Mouse (Mus musculus) macrophage (primary cell): ENCODE measurements around the gene Cpt2. TPM values are rescaled to one million over a fixed set of nuclear protein-coding genes. Genes with fewer than 3 reads are reported as not detected.

Experiments
- H3K27ac ChIP-seq: fragments of 350-480 bp; formaldehyde crosslinking; 2 replicates; pipeline ENCODE4 v1.9.0; 2021
- H3K36me3 ChIP-seq: fragments of 350-480 bp; formaldehyde crosslinking; 2 replicates; pipeline ENCODE4 v1.9.0; 2021; ENCODE audit errors: inconsistent target
- H3K4me3 ChIP-seq: fragments of 350-480 bp; formaldehyde crosslinking; 2 replicates; pipeline ENCODE4 v1.9.0; 2021; ENCODE audit errors: inconsistent target
- H3K79me2 ChIP-seq: fragments of 350-480 bp; formaldehyde crosslinking; 2 replicates; pipeline ENCODE4 v1.9.0; 2021; ENCODE audit errors: inconsistent target
- WGBS: methylation state at CpG from one replicate; pipeline ENCODE4 v1.1.7; 2026; ENCODE audit warnings: inconsistent platforms; ENCODE audit not compliant: missing documents; 5-methylcytosine and 5-hydroxymethylcytosine counted together
- polyA plus RNA-seq: library from polyadenylated mRNA; stranded (reverse); fragments of 250-400 nt; gene quantifications from 3 replicates; pipeline ENCODE4 v1.2.4, GENCODE M21; 2018; ENCODE audit warnings: inconsistent platforms

Cpt2 gene
- polyA plus RNA-seq, 1 experiment from 2014 or later: 16.7 TPM

DNA sequence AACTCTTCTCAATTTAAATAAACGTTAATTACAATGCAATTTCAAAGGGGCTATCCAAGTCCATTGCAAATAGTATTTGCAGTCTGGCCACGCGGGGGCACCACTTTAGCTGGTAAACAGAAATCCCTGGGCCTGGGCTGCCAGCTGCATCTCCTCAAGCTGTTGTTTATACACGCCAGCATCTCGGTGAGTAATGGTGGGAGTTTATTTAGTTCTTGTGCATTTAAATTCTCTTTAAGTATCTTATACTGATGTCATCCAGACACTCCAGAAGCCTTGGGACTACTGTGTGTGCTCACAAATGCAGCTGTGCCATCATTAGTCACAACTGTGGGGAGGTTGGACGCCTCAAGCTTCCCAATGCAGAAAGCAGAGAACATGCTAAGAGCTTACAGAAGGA is 13.9 kb upstream of the Cpt2 start:
- no peaks in the 10 kb centered on the region for H3K36me3 ChIP-seq
- 27% methylated on average over 6 of the region's 6 CpGs for WGBS
- H3K4me3 ChIP-seq: no peak overlapping the region
- no peak overlapping the region for H3K27ac ChIP-seq
- H3K79me2 ChIP-seq: no peaks in the 10 kb centered on the region

DNA sequence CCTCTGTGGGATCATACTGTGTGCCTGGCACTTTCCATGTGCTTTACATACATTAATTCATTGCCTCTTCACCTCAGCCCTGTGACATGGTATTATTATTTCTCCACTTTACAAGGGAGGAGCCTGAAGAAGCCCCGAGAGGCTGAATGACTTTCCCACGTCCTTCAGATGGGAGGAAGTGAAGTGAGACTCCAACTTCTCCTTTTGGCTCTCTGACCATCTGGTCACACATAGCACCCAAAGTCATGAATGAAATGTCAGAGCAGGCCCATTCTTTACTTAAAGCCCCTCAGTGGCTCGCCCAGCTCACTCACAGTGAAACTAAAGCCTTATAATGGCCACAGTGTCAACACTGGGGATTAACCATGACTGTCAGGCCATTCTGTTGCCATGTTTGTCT is 11.8 kb upstream of the Cpt2 start:
- H3K4me3 ChIP-seq: no peak overlapping the region
- H3K27ac ChIP-seq: no peak overlapping the region
- H3K36me3 ChIP-seq: no peaks in the 10 kb centered on the region
- 9% methylated on average over 3 of the region's 3 CpGs for WGBS
- no peaks in the 10 kb centered on the region for H3K79me2 ChIP-seq

DNA sequence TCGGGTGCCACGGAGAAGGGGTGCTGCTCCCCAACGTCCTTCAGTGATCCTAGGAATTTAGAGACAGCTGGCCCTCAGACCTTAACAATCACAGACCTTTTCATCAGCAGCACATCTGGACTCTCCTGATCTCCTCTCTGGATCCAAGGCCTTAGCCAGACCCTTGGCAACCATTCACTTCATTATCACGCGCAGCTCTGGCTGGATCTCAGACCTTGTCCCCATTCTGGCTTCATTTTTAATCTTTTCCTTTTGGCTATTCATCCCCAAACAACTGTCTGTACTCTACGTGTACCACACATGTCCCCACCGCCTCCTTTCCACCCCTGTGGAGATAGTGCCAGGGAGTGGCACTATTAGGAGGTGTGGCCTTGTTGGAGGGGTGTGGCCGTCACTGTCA is 9.8 kb upstream of the Cpt2 start:
- Histone ChIP-seq H3K79me2 (no peaks in the 10 kb centered on the region), H3K4me3 (no peak overlapping the region), H3K27ac (no peak overlapping the region), H3K36me3 (no peaks in the 10 kb centered on the region)
- WGBS: 90% methylated on average over 8 of the region's 8 CpGs

DNA sequence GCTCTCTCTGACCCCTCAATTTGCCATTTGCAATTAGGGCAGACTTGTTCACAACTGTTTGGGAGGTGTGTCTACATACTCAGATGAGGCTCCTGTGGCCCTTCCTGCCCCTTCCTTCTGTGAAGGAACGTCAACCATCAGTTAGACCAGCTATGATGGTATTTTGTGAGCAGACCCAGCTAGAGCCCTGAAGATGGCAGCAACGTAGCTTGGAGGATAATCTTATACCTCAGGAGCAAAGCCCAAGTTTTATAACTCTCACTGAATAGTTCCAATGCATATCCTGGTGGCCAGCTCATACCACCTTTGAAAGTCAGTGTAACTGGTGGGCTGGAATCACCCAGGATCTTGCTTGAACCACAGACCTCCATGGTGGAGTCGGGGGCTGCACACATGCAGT is 8.0 kb upstream of the Cpt2 start:
- WGBS: 87% methylated on average over 3 of the region's 3 CpGs
- no peaks in the 10 kb centered on the region for H3K36me3 ChIP-seq
- no peaks in the 10 kb centered on the region for H3K79me2 ChIP-seq
- H3K27ac ChIP-seq: no peak overlapping the region
- H3K4me3 ChIP-seq: no peak overlapping the region

DNA sequence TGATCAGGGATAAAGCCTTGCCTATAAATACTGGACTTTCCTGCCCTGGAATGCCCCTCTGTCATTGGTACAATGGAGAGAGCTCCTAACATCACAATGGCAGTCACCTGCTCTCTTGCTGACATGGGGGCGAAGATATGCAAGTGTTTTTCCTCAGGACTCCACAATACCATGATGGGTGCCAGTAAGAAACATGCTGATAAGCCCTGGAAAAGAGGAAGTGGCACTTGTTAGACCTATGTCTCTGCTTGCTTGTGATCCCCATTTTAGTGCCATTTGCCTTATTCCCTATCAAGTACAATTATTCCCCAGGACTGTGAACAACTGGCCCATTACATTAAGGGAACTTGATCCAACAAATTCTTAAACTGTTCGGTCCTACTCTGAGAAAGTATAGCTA is 5.3 kb upstream of the Cpt2 start:
- 60% methylated on average over 2 of the region's 2 CpGs for WGBS
- Histone ChIP-seq H3K79me2 (no peaks in the 10 kb centered on the region), H3K36me3 (no peaks in the 10 kb centered on the region), H3K27ac (no peak overlapping the region), H3K4me3 (no peak overlapping the region)

DNA sequence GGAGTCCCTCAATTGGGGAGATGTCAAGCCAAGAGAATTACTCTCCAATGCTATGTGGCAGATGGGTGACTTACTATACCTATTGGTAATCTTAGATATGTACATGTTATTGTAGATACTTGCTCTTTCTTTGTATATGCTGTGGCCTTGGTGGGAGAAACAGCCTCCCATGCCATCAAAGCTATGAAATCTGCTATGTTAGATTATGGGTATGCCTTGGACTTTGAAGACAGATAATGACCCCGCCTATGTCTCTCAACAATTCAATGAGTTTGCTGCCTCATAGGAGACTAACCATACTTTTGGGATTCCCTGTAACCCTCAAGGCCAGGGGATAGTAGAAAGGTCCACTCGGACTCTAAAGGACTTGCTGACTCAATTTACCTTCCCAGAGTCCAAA is 4.9 kb upstream of the Cpt2 start:
- Histone ChIP-seq H3K4me3 (no peak overlapping the region), H3K36me3 (no peaks in the 10 kb centered on the region), H3K79me2 (no peaks in the 10 kb centered on the region), H3K27ac (no peak overlapping the region)
- WGBS: 93% methylated on average over 2 of the region's 2 CpGs

DNA sequence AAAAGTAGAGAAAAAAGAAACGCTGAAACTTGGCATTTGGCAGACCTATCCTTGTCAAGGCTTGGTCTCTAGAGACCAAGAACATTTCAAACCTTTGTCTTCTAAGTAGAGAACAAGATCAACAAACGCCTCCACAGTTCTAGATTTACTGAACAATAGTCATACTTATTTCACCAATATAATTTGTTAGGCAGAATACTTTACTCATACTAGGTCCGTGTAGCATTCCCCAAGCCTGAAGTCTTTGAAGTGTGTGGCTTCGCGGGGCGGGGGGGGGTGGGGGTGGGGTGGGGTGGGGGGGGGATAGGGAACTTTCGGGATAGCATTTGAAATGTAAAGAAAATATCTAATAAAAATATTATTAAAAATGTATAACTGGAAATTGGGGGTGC is 389 bp upstream of the Cpt2 start:
- Histone ChIP-seq H3K4me3 (peak overlapping the region; percentile 79; the same call in 1 of the 2 replicates), H3K27ac (no peak overlapping the region), H3K36me3 (no peaks in the 10 kb centered on the region), H3K79me2 (peaks cover 6% of the 10 kb centered on the region; the same call in 1 of the 2 replicates)
- 13% methylated on average over 3 of the region's 7 CpGs for WGBS

DNA sequence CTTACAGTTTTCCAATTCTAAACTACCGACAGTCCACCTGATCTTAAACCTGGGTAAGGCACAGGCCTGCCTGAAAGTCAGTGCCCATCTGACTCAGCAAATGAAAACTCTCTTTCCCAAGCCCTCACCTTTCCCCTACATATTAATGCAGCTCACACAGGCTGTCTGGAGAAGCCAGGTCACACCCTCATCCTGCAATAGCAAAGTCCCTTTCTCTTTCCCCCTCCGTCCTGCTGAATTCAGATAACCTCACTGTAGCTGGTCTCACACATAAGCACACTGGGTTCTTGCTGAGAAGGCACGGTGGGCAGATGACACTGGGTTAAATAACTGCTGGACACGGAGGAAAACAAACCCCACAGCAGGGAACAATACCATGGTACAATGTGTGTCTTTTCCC is 1.5 kb downstream of the Cpt2 start:
- no peak overlapping the region for H3K4me3 ChIP-seq
- WGBS: 61% methylated on average over 4 of the region's 4 CpGs
- H3K27ac ChIP-seq: no peak overlapping the region
- no peaks in the 10 kb centered on the region for H3K36me3 ChIP-seq
- H3K79me2 ChIP-seq: peaks cover 6% of the 10 kb centered on the region; the same call in 1 of the 2 replicates

DNA sequence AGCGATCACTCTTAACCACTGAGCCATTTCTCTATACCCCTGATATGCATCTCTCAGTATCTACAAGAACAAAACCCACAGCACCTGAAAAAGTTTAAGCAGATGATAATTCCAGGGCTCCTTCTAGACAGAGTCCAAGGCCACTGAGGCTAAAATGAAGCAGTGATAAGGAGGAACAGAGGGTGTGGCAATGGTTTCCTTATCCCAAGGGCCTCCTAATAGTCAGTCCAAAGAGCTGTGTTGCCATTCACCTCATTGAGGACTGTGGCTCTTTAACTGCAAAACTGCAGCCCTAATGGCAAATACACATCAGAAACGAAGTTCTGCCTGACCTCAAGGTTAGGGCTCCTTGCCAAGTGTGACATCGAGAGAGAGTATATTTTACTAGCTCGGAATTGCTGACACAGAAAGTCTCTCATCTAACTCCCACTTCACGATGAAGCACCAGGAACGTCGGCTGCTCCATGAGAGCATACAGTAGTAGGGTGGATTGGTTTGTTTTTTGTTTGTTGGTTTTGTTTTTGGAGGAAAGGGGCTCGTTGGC is 2.2 kb downstream of the Cpt2 start:
- no peaks in the 10 kb centered on the region for H3K36me3 ChIP-seq
- WGBS: 72% methylated on average over 8 of the region's 8 CpGs
- H3K27ac ChIP-seq: no peak overlapping the region
- H3K79me2 ChIP-seq: peaks cover 6% of the 10 kb centered on the region; the same call in 1 of the 2 replicates
- no peak overlapping the region for H3K4me3 ChIP-seq

DNA sequence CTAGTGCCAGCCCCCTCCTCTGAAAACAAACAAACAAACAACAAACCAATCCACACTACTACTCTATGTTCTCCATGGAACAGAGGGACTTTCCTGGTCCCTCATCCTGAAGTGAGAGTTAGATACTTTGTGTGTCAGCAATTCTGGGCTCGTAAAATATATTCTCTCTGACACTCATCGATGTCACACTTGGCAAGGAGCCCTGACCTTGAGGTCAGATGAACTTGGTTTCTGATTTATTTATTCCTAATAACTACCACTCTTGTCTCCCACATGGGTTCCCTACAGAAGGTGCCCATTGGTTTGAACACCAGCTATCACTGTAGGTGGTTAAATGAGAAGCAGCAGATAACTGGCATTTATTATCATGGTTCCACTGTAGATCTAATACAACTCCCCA is 3.1 kb downstream of the Cpt2 start:
- peaks cover 6% of the 10 kb centered on the region; the same call in 1 of the 2 replicates for H3K79me2 ChIP-seq
- H3K4me3 ChIP-seq: no peak overlapping the region
- H3K36me3 ChIP-seq: no peaks in the 10 kb centered on the region
- WGBS: 87% methylated on average over 2 of the region's 2 CpGs
- H3K27ac ChIP-seq: no peak overlapping the region

DNA sequence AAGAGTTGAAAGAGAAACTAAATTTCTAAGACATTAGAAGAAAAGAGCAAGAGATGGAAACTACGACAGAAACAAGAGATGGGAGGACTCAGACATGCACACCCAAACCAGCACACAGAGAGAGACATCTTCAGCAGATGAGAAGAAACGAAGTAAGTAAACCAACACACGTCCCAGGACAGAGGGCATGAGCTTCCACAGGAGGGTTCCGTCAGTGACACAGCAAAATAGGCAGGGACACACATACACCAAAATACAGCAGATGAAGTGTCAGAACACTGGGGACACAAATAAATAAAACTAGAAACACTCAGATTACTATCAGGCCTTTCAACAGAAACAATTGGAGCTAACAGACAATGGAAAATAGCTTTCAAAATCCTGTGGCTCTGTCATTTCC is 13.4 kb downstream of the Cpt2 start:
- no peak overlapping the region for H3K4me3 ChIP-seq
- 95% methylated on average over 4 of the region's 4 CpGs for WGBS
- no peak overlapping the region for H3K27ac ChIP-seq
- no peaks in the 10 kb centered on the region for H3K79me2 ChIP-seq
- peaks cover 54% of the 10 kb centered on the region for H3K36me3 ChIP-seq

DNA sequence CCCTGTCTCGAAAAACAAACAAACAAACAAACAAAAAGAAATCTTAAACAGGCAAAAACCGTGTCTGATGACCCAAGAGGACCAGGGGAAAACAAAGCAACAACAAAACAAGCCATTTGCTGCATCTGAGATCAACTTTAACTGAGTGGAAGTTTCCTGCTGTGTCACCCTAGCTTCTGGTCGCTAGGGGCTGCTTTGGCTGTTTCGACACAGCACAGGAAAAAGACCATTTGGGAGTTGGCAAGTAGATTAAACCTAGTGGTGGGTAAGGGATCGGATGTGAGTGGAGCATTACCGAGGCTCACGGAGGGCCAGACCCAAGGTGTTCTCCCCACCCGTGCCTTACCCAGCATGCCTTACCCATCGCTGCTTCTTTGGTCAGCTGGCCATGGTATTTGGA is 16.8 kb downstream of the Cpt2 start:
- H3K27ac ChIP-seq: no peak overlapping the region
- H3K36me3 ChIP-seq: peaks cover 44% of the 10 kb centered on the region
- no peaks in the 10 kb centered on the region for H3K79me2 ChIP-seq
- WGBS: 78% methylated on average over 9 of the region's 9 CpGs
- H3K4me3 ChIP-seq: no peak overlapping the region

DNA sequence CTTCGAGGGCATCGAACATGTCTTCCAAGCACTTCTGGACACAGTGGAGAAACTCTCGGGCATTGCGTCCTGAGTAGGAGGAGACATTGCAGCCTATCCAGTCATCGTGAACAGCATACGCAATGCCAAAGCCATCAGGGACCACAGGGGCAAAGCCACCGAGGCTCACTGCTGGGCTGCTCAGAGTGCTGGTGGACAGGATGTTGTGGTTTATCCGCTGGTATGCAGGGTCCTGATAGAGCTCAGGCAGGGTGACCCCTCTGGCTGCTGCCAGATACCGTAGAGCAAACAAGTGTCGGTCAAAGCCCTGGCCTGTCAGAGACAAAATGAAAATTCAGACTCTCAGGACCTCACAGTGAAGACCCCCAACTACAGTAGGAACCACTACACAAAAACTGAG is 19.2 kb downstream of the Cpt2 start:
- WGBS: 83% methylated on average over 10 of the region's 10 CpGs

DNA sequence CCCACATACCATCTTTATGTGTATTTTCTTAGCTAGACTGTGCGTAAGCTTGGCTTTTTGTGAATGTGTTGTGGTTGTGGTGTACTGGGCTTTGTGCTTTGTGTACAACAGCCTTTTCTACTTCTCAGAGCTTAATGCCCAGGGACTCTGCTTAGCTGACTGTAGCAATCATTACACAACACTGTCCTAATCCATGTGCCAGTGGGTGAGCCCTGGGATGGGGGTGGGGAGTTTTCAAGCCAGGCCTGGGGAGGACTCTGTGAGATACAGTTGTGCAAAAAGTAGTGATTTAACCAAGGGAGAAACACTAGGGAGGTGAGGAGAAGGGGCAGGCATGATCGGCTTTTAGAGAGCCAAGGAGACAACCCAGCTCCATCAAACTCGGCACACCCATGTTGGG is 23.2 kb downstream of the Cpt2 start:
- 94% methylated on average over 3 of the region's 3 CpGs for WGBS
- H3K27ac ChIP-seq: no peak overlapping the region
- H3K79me2 ChIP-seq: no peaks in the 10 kb centered on the region
- peaks cover 29% of the 10 kb centered on the region for H3K36me3 ChIP-seq
- no peak overlapping the region for H3K4me3 ChIP-seq

More for the DNA sequence above, 19.2 kb downstream of the Cpt2 start:
- H3K36me3 ChIP-seq: peaks cover 29% of the 10 kb centered on the region
- H3K27ac ChIP-seq: no peak overlapping the region
- no peaks in the 10 kb centered on the region for H3K79me2 ChIP-seq
- H3K4me3 ChIP-seq: no peak overlapping the region

DNA sequence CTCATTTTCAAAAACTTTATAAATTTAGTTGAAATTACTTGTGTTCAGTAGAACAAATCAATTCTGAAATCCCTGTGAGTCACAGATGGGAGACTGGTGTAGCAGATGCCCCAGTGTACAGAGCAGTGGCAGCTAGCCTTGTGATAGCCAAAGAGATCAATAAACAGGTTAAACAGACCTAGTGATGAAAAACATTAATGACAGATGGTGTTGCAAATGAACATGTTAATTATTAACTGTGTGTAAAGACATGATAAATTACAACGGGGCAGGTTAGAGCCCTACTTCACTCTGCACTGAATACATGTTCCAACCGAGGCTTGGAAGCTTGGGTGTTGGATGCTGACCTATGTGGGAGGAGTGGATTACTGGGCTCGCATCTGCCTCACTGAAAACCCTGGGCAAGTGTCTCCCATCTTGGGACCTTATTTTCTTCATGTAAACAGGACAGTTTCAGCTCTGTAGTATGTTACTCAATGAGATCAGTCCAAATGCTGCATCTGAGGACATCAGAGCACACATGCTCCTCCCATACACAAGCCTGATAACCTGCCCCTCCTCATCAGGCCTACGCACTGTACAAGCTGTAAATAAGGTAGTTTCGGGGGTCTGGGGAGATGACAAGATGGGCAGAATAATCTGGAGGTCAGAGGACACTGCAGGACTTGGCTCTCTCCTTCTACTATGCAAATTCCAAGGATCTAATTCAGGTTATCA is 24.0 kb downstream of the Cpt2 start:
- H3K4me3 ChIP-seq: no peak overlapping the region
- no peak overlapping the region for H3K27ac ChIP-seq
- 90% methylated on average over 5 of the region's 5 CpGs for WGBS
- no peaks in the 10 kb centered on the region for H3K79me2 ChIP-seq
- H3K36me3 ChIP-seq: peaks cover 34% of the 10 kb centered on the region

DNA sequence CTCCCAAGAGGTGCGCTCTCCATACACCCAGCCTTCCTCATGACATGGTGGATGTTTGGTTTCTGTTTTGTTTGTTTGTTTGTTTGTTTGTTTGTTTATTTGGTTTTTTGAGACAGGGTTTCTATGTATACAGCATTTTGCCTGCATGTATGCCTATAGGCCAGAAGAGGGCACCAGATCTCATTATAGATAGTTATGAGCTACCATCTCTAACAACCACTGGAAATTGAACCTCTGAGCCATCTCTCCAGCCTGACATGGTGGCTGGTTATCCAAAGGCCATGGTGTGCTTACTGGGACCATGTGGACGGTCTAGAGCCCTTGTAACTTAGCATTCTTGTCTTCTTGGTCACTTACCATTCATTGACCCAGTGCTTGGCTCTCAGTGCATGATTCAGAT is 30.7 kb downstream of the Cpt2 start:
- no peak overlapping the region for H3K27ac ChIP-seq
- H3K4me3 ChIP-seq: no peak overlapping the region
- WGBS: 92% methylated on average over 2 of the region's 2 CpGs
- H3K79me2 ChIP-seq: no peaks in the 10 kb centered on the region
- H3K36me3 ChIP-seq: peaks cover 27% of the 10 kb centered on the region
